Mouse (Mus musculus) liver, embryonic 14 days (tissue): ENCODE data around the gene Plk3. TPM values are rescaled to one million over a fixed set of nuclear protein-coding genes. Genes with fewer than 3 reads are reported as not detected.

Source experiments
- polyA plus RNA-seq: library from polyadenylated mRNA; depleted of rRNA; stranded (reverse); fragments of >200 nt; gene quantifications from 2 replicates; pipeline ENCODE4 v1.2.3, GENCODE M21; 2012; rRNA removed

The Plk3 gene
- polyA plus RNA-seq = 1.8 and 1.9 TPM in 2 replicates

DNA sequence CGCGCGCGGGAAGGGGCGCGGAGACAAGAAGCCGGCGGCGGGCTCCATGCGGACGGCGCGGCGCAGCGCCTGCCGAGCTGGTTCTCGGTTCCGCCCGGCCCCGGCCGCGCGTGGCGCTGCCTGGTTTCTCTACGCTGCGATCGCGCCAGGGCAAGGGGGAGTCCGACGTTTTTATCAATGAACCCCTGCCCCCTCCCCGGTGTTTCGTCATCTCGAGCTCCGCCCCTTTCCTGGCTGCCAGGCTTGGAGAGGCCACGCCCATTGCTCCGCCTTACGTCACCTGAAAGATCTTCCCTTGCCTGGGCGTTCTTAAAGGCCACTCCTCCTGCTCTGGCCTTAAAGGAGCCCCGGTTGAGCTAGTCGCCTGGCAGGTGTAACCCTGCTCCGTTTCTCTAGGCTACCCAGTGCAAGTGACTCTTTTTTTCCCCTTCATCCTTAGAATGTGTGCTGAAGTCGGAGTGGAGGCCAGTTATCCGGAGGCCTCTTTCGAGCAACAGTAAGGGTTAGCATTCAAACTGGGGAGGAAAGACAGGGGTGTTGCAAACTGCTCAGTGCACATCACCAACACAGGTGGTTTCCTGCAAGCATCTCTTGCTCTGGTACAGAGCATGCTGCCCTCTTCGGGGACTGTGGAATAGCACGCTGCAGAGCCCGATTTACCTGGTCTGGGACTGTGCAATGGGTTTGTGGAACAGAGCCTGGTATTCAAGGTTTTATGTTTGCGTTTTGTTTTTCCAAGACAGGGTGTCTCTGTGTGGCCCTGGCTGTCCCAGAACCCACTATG lies at the start of gene Plk3:
TSS of gene Plk3 (minus strand) at position 147 of the 784 bp plus-strand sequence.

DNA sequence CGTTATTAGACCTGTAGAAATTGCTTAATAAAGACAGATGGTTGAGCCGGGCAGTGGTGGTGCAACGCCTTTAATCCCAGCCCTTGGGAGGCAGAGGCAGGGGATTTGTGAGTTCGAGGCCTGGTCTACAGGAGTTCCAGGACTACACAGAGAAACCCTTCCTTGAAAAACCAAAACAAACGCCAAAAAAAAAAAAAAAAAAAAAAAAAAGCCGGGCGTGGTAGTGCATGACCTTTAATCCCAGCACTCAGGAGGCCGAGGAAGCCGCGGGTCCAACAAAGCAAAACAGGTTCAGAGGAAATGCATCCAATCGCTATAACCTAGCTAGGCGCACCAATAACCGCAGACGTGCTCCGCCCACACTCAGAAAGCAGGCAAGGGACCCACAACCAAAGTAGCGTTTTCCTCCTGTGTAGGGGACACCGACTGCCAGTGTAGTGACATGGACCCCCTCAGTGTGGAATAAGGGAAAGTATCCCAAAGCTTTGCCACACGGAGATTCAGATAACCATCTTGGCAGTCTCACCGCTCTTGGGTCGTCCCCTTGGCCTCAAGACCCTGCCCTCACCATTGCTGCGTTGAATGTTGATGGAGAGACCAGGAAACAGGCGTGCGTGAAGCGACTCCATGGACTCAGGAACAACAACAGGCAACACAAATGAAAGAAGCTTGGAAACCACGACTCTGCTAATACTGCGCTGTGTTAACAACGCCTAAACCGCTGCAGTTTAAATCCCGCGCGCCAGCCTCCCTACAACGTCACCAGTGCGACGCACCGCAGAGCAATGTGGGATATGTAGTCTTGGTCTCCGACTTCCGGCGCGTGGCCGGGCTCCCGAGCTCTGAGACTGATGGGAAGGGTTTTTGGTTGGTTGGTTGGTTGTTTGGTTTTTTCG lies 48.3 kb upstream of the Plk3 start, which contains the start of gene Kif2c:
TSS of gene Kif2c (minus strand) at position 777 of the 896 bp plus-strand sequence.

DNA sequence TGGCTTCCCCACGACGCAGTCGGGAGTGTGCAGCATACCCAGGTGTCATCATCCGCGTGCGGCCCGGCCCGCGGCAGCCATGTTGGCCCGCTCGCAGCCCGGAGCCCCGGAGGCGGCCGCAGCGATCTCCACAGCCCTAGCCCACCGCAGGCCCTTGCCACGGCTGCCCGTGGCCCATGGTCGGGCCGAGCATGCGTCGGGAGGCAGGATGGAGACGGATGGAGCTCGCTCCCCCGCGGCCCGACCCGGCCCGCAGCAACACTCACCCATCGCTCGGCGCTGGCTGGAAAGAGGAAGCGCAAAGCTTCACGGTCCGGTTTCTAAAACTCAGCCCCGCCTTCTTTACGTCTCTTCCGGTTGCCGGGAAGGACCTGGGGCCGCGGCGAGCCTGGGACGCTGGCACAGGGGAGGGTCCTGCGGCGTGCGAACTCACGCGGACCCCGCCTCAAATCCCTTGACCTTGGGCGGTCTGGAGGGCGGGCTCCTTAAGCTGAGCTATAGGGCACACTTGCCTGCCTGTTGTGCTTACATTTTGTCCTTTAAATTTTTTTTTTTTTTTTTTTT lies 22.1 kb upstream of the Plk3 start, which contains the start of gene Rps8:
TSS of gene Rps8 (minus strand) at position 452 of the 564 bp plus-strand sequence.

DNA sequence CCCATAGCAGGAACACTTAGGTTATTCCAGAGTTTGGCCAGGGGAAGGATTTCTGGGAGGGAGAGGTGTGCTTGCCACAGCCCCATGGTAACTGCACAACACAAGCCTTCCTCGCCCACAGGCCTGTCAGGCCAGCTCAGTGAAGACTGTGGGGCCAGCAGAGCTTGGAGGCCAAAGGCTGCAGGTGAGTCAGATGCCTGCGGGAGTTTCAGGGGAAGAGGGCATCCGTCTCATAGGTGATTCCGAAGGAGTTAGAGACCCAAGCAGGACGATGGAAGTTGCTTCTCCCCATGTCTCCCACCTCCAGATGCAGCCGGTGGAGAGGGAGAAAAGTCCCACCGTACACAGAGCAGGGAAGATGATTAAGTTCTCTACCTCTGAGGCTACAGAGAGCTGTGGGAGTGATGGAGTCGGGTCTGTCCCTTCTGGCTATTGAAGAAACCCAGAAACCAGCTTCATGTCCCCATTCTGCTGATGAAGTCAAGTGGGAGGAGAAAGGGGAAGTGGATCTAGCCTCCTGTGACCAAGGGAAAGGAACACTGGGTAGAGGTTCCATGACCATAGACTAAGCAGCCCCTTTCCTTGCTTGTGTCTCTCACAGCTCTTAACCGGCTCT lies 7.0 kb downstream of the Plk3 start, which contains the start of gene Tctex1d4:
TSS of gene Tctex1d4 (plus strand) at position 120 of the 616 bp plus-strand sequence.

DNA sequence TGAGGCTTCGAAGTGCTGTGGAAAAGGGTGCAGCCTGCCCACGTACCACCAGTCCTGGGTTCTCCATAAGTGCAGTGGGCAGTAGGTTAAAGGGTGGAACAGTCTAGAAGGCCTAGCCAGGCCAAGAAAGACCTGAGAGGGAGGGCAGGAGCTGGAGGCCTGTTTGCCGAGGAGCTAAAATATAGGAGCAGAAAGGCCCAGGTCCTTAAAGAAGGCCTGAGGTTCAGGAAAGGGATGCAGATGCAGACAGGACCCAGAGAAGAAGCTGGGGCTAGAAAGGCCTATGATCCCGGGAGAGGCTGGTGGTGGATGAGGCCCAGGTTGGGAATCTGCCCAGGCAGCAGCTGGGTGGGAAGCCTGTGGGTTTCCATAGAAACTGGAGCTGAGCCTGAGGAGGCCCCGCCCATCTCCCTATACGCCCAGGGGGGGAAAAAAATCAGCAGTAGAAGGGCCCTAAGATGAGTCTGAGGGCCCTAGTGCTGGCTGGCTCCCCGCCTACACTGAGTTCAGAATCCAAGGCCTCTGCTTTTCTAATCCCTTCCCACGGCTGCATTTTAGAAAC lies 8.3 kb downstream of the Plk3 start, which contains the start of gene Btbd19:
TSS of gene Btbd19 (minus strand) at position 378 of the 562 bp plus-strand sequence.

DNA sequence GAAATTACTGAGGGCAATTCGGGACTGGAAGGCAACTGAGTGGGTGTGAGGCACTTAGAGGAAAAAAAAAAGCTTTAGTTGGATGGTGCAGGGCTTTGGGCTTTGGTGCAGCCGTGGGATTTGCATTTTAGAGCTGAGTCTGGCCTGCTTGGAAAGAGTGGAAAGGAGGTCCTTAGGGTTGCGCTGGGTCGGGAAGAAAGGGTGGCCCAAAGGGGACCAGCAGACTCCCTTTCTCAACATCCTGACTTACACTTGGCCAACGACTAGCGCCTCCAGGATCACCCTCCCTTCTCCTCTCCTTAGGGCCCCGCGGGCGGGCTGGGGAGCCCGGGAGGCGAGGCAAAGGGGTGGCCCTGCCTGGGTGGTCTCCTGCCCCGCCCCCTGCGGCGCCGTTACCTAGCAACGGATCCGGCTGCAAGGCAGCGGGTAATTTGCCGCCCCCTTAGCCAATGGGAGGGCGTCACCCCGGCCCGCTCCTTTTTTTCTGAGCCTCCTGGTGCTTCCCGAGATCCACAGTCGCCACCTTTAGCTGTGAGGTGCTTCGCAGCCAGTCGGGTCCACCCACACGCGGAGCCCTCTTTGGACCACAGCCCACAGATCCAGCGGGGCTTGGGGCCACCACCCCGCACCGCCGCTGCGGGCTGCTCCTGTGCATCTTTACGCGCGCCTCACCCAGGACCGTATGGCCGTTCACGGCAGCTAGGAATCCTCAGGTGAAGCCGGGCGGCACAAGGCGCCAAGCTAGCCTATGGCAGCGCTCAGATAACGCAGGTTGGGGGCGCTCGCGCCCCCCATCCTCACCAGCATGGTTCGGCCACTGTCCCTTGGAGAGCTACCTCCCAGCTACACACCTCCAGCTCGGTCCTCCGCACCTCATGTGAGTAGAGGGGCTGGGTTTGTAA lies 38.0 kb downstream of the Plk3 start, which contains the start of gene Ptch2:
TSS of gene Ptch2 (plus strand) at position 525 of the 902 bp plus-strand sequence.

Other genes starting within 250 kb of the Plk3 start
- 397 and 450 TPM in 2 replicates for gene Urod, start 139.6 kb downstream of the Plk3 start, polyA plus RNA-seq
- gene Hectd3, start 138.6 kb downstream of the Plk3 start, polyA plus RNA-seq = 8.5 and 9.4 TPM in 2 replicates
- 17.6 and 18.6 TPM in 2 replicates for gene Eif2b3, start 114.6 kb downstream of the Plk3 start, polyA plus RNA-seq
- gene Ptch2, start 37.9 kb downstream of the Plk3 start, polyA plus RNA-seq = 0.60 and 0.64 TPM in 2 replicates
- 3.0 and 3.3 TPM in 2 replicates for gene Btbd19, start 8.2 kb downstream of the Plk3 start, polyA plus RNA-seq
- gene Tctex1d4, start 7.2 kb downstream of the Plk3 start, polyA plus RNA-seq = 0.06 TPM in 2 replicates
- 973 and 1,046 TPM in 2 replicates for gene Rps8, start 22.3 kb upstream of the Plk3 start, polyA plus RNA-seq
- gene Kif2c, start 48.7 kb upstream of the Plk3 start, polyA plus RNA-seq = 18.9 and 21.5 TPM in 2 replicates
- 2.6 TPM in 2 replicates for gene Tmem53, start 118.0 kb upstream of the Plk3 start, polyA plus RNA-seq
- 0.02 TPM in 2 replicates for gene Armh1, start 118.2 kb upstream of the Plk3 start, polyA plus RNA-seq